Mouse (Mus musculus) heart, adult 2 months (tissue): ENCODE measurements at regions not wholly inside any gene's neighbourhood (a gene's known extent, or its start where the extent isn't known, plus 50 kb on each side); places are given as distances from the start of the nearest gene placed in this dataset.

ENCODE experiments used
- CTCF ChIP-seq: fragments of 200-600 bp; IDR thresholded peaks from 2 replicates; pipeline ENCODE4 v1.8.1; 2022; ENCODE audit warnings: antibody characterized with exemption, mild to moderate bottlenecking, moderate library complexity
- POLR2A ChIP-seq: fragments of 200-500 bp; IDR thresholded peaks from 2 replicates; pipeline ENCODE4 v1.6.1; 2011; ENCODE audit warnings: mild to moderate bottlenecking, low read depth, low read length, control low read depth; ENCODE audit not compliant: insufficient read depth

GRCm38 (mm10) chr8:10705909-10706308, 302.3 kb downstream of the Irs2 start:
- TF ChIP-seq POLR2A (no peak), CTCF (no peak)
